Mouse (Mus musculus) intestine, postnatal 0 days (tissue): ENCODE data around the gene 2310011J03Rik. TPM values are rescaled to one million over a fixed set of nuclear protein-coding genes. Genes with fewer than 3 reads are reported as not detected.

Experiments
- ATAC-seq: fragments of 200-750 bp; cut with Nextera tagmentation; 2 replicates; pipeline ENCODE4 v1.8.0; 2017; ENCODE audit warnings: mild to moderate bottlenecking, moderate TSS enrichment, moderate library complexity
- H3K27ac ChIP-seq: fragments of 300-500 bp; sonication (generic); 2 replicates; pipeline ENCODE4 v1.5.1; 2014; ENCODE audit warnings: mild to moderate bottlenecking, low read depth, low read length, moderate library complexity
- H3K27me3 ChIP-seq: fragments of 300-500 bp; sonication (generic); replicated peaks from 2 replicates; pipeline ENCODE4 v1.6.1; 2014; ENCODE audit warnings: low read length, mixed read lengths; ENCODE audit not compliant: control insufficient read depth, insufficient read depth
- H3K36me3 ChIP-seq: fragments of 300-500 bp; sonication (generic); 2 replicates; pipeline ENCODE4 v1.6.1; 2014; ENCODE audit warnings: mild to moderate bottlenecking, moderate library complexity; ENCODE audit not compliant: control insufficient read depth, insufficient read depth
- H3K4me1 ChIP-seq: fragments of 300-500 bp; sonication (generic); replicated peaks from 2 replicates; pipeline ENCODE4 v1.6.1; 2014; ENCODE audit warnings: antibody characterized with exemption, low read length, mixed read lengths; ENCODE audit not compliant: control insufficient read depth, insufficient read depth
- H3K4me2 ChIP-seq: fragments of 300-500 bp; sonication (generic); replicated peaks from 2 replicates; pipeline ENCODE4 v1.6.1; 2014; ENCODE audit warnings: low read depth, mild to moderate bottlenecking, moderate library complexity
- H3K4me3 ChIP-seq: fragments of 300-500 bp; sonication (generic); 2 replicates; pipeline ENCODE4 v1.5.1; 2014; ENCODE audit warnings: low read depth, low read length
- H3K9ac ChIP-seq: fragments of 300-500 bp; sonication (generic); 2 replicates; pipeline ENCODE4 v1.6.1; 2014; ENCODE audit warnings: mild to moderate bottlenecking, low read depth, low read length
- H3K9me3 ChIP-seq: fragments of 300-500 bp; sonication (generic); 2 replicates; pipeline ENCODE4 v1.6.1; 2016; ENCODE audit warnings: mixed run types; ENCODE audit not compliant: control insufficient read depth
- CTCF ChIP-seq: sonication (generic); IDR thresholded peaks from 2 replicates; pipeline ENCODE4 v1.5.1; 2016; ENCODE audit warnings: low read depth, mild to moderate bottlenecking, control low read depth, antibody characterized with exemption, moderate library complexity
- WGBS: fragments of 180-500 bp; shearing (Covaris S2); extraction: QIAGEN DNeasy Blood & Tissue Kit; methylation state at CpG from one replicate; pipeline ENCODE4 v1.1.7; 2014; 5-methylcytosine and 5-hydroxymethylcytosine counted together
- polyA plus RNA-seq: library from polyadenylated mRNA; unstranded; fragments of >200 nt; fragmentation: Nextera tagmentation; extraction: Ambion mirVana; gene quantifications from 2 replicates; pipeline ENCODE4 v1.2.1, GENCODE M21; 2015

2310011J03Rik gene
- polyA plus RNA-seq, 1 experiment from 2014 or later = 87.6 TPM

- Histone ChIP-seq H3K4me3 (no peak overlapping the region), H3K36me3 (peaks cover 24% of the 10 kb centered on the region), H3K9ac (no peak overlapping the region), H3K27ac (no peak overlapping the region; the same call in 1 of the 2 replicates), H3K27me3 (peaks cover 47% of the 10 kb centered on the region), H3K4me1 (peaks cover 9% of the 10 kb centered on the region), H3K9me3 (no peaks in the 10 kb centered on the region), H3K4me2 (no peak overlapping the region)
- WGBS = 44% methylated on average over 14 of the region's 16 CpGs
- TF ChIP-seq CTCF = no peak
- no peak for ATAC-seq
Observed at GRCm38 (mm10) chr10:80314494-80315001, 5.8 kb downstream of the 2310011J03Rik start.

GRCm38 (mm10) chr10:80313627-80314201 is 6.6 kb downstream of the 2310011J03Rik start:
- H3K9ac ChIP-seq = no peak overlapping the region
- H3K9me3 ChIP-seq = no peaks in the 10 kb centered on the region
- 34% methylated on average over 20 of the region's 20 CpGs for WGBS
- TF ChIP-seq CTCF = no peak
- peaks cover 47% of the 10 kb centered on the region for H3K27me3 ChIP-seq
- no peak for ATAC-seq
- H3K4me3 ChIP-seq = 0 out of 2 replicates have a peak overlapping the region, but pooled peaks have one; percentile 1
- H3K4me1 ChIP-seq = peaks cover 4% of the 10 kb centered on the region; the same call in 1 of the 2 replicates
- H3K4me2 ChIP-seq = no peak overlapping the region
- peaks cover 17% of the 10 kb centered on the region for H3K36me3 ChIP-seq
- no peak overlapping the region for H3K27ac ChIP-seq

GRCm38 (mm10) chr10:80312586-80313504 is 7.5 kb downstream of the 2310011J03Rik start:
- Histone ChIP-seq H3K4me3 (no peak overlapping the region), H3K27me3 (peaks cover 47% of the 10 kb centered on the region), H3K27ac (peak overlapping the region; percentile 7; the same call in 1 of the 2 replicates), H3K9me3 (no peaks in the 10 kb centered on the region), H3K4me1 (peaks cover 4% of the 10 kb centered on the region; the same call in 1 of the 2 replicates), H3K36me3 (0 out of 2 replicates have a peak, but pooled peaks cover 8% of the 10 kb centered on the region), H3K4me2 (no peak overlapping the region), H3K9ac (no peak overlapping the region)
- WGBS = 61% methylated on average over 54 of the region's 54 CpGs
- ATAC-seq = no peak
- no peak for TF ChIP-seq CTCF

- H3K4me3 ChIP-seq = no peak overlapping the region
- peaks cover 4% of the 10 kb centered on the region; the same call in 1 of the 2 replicates for H3K4me1 ChIP-seq
- no peaks in the 10 kb centered on the region; the same call in 1 of the 2 replicates for H3K36me3 ChIP-seq
- 83% methylated on average over 16 of the region's 16 CpGs for WGBS
- H3K9me3 ChIP-seq = no peaks in the 10 kb centered on the region
- H3K9ac ChIP-seq = no peak overlapping the region
- no peak for ATAC-seq
- no peak overlapping the region for H3K27ac ChIP-seq
- peaks cover 47% of the 10 kb centered on the region for H3K27me3 ChIP-seq
- H3K4me2 ChIP-seq = no peak overlapping the region
- no peak for TF ChIP-seq CTCF
Observed at GRCm38 (mm10) chr10:80311560-80311959, 8.8 kb downstream of the 2310011J03Rik start.

GRCm38 (mm10) chr10:80304862-80305261 is 15.5 kb downstream of the 2310011J03Rik start:
- Histone ChIP-seq H3K4me2 (peak overlapping the region; percentile 45), H3K27me3 (peaks cover 51% of the 10 kb centered on the region), H3K9me3 (no peaks in the 10 kb centered on the region), H3K36me3 (no peaks in the 10 kb centered on the region; the same call in 1 of the 2 replicates), H3K4me1 (no peaks in the 10 kb centered on the region), H3K27ac (no peak overlapping the region), H3K4me3 (no peak overlapping the region; the same call in 1 of the 2 replicates), H3K9ac (no peak overlapping the region)
- WGBS = 10% methylated on average over 25 of the region's 25 CpGs
- no peak for TF ChIP-seq CTCF
- ATAC-seq = peak; percentile 37; the same call in 1 of the 2 replicates

- WGBS = 21% methylated on average over 12 of the region's 12 CpGs
- peaks cover 55% of the 10 kb centered on the region for H3K27me3 ChIP-seq
- 0 out of 2 replicates have a peak, but pooled peaks have one; percentile 6 for ATAC-seq
Observed at GRCm38 (mm10) chr10:80304458-80304857, 15.9 kb downstream of the 2310011J03Rik start.

More at GRCm38 (mm10) chr10:80304458-80304857, 15.9 kb downstream of the 2310011J03Rik start:
- H3K4me2 ChIP-seq = peak overlapping the region; percentile 45; the same call in 1 of the 2 replicates
- H3K4me3 ChIP-seq = no peak overlapping the region; the same call in 1 of the 2 replicates
- TF ChIP-seq CTCF = no peak
- no peak overlapping the region for H3K27ac ChIP-seq
- H3K4me1 ChIP-seq = no peaks in the 10 kb centered on the region
- H3K9me3 ChIP-seq = no peaks in the 10 kb centered on the region
- H3K36me3 ChIP-seq = no peaks in the 10 kb centered on the region; the same call in 1 of the 2 replicates
- H3K9ac ChIP-seq = no peak overlapping the region
